Mouse (Mus musculus) erythroblast, embryonic 14.5 days (primary cell): ENCODE measurements around the gene Prmt1.

Experiments
- GATA1 ChIP-seq: IDR thresholded peaks from 2 replicates; pipeline ENCODE4 v1.6.1; 2012; ENCODE audit warnings: low read length, inconsistent platforms, mixed read lengths
- TAL1 ChIP-seq: IDR thresholded peaks from 3 replicates; pipeline ENCODE4 v1.6.1; 2012; ENCODE audit warnings: low read length, inconsistent platforms, mixed read lengths

GRCm38 (mm10) chr7:44938680-44939079, 47.7 kb downstream of the Prmt1 start:
- TF ChIP-seq GATA1: no peak
- TF ChIP-seq TAL1: no peak
